Mouse (Mus musculus) cortical plate, adult 2 months (tissue): ENCODE results near the gene Uggt1.

Experiments used
- CTCF ChIP-seq: fragments of 200-500 bp; IDR thresholded peaks from 2 replicates; pipeline ENCODE4 v1.5.1; 2011; ENCODE audit warnings: mild to moderate bottlenecking, control low read depth, low read length; ENCODE audit not compliant: insufficient read depth; ENCODE audit errors: extremely low read depth
- POLR2A ChIP-seq: fragments of 200-500 bp; IDR thresholded peaks from 2 replicates; pipeline ENCODE4 v1.6.1; 2011; ENCODE audit warnings: mild to moderate bottlenecking, low read length, control low read depth; ENCODE audit not compliant: insufficient read depth; ENCODE audit errors: extremely low read depth

- no peak for TF ChIP-seq CTCF
- TF ChIP-seq POLR2A = no peak
Observed at GRCm38 (mm10) chr1:36131766-36132165, 112.8 kb downstream of the Uggt1 start.
